In genomic region chr11:114423322-114423721, GRCm38 (mm10) we compare ENCODE assay signal across 22 mouse cellular contexts.
DNase-seq lines count a peak whose midpoint lies in the region; ATAC-seq and TF ChIP-seq lines count a peak whose summit lies in the region.
"Had no signal": no experiment of that assay in that cellular context is flagged by ENCODE, and none has a peak within 500 bp of the region (broad histone marks: within the 10 kb centered on the region; RNA-seq: fewer than 3 reads in every experiment).

No protein-coding gene starts in this region.

- ATAC-seq in lung, postnatal 0 days = peak; percentile 60
- ATAC-seq in megakaryocyte progenitor cell, adult 5-6 weeks (replicated peaks; ENCODE audit: poor library complexity) = no peak
- ATAC-seq: activated CD4-positive, CD25-positive, alpha-beta regulatory T cell, adult 4 months; liver, postnatal 0 days had no signal

- H3K9me3 ChIP-seq in lung, postnatal 0 days (ENCODE audit: low read length) = no peaks in the 10 kb centered on the region
- H3K9me3 ChIP-seq: embryonic facial prominence, embryonic 15.5 days; limb, embryonic 15.5 days; midbrain, embryonic 12.5 days had no signal

- no peak overlapping the region for H3K4me3 ChIP-seq in lung, postnatal 0 days (ENCODE audit: low read depth, low read length)
- H3K4me3 ChIP-seq: embryonic facial prominence, embryonic 15.5 days; heart, adult 2 months; limb, embryonic 15.5 days; midbrain, embryonic 12.5 days; myocyte had no signal

- H3K27me3 ChIP-seq in lung, postnatal 0 days (replicated peaks; ENCODE audit: insufficient read depth, low read length) = no peaks in the 10 kb centered on the region
- H3K27me3 ChIP-seq: limb, embryonic 15.5 days had no signal

- 66% methylated on average over 19 of the region's 19 CpGs for WGBS in lung, postnatal 0 days

- H3K27ac ChIP-seq in lung, postnatal 0 days (ENCODE audit: low read length) = no peak overlapping the region
- H3K27ac ChIP-seq: embryonic facial prominence, embryonic 15.5 days; heart, adult 2 months; limb, embryonic 15.5 days; midbrain, embryonic 12.5 days had no signal

- peak; percentile 20 for DNase-seq in heart, postnatal 4 days
- DNase-seq in heart, postnatal 36 days = no peak
- DNase-seq in lung, postnatal 0 days (ENCODE audit: low spot score) = peak; percentile 23
- no peak for DNase-seq in lung, postnatal 36 days
- DNase-seq in R1 (ENCODE audit: low read depth, low spot score) = peak; percentile 23
- peak; percentile 18 to 47 for DNase-seq in lung, postnatal 4 days
- DNase-seq: adrenal gland, postnatal 25 days; B cell, adult 2 months; cerebellum, adult 2 months; cerebellum, postnatal 36 days; gastrocnemius, postnatal 14 days; heart, adult 2 months; kidney, adult 9 months; kidney, postnatal 25 days; liver, postnatal 0 days; thymus, adult 18-20 months had no signal

- no peaks in the 10 kb centered on the region for H3K4me1 ChIP-seq in lung, postnatal 0 days (ENCODE audit: insufficient read depth, low read depth, low read length)
- H3K4me1 ChIP-seq: embryonic facial prominence, embryonic 15.5 days; limb, embryonic 15.5 days; midbrain, embryonic 12.5 days had no signal

- no peaks in the 10 kb centered on the region for H3K36me3 ChIP-seq in lung, postnatal 0 days (ENCODE audit: insufficient read depth, low read length)
- H3K36me3 ChIP-seq: embryonic facial prominence, embryonic 15.5 days; limb, embryonic 15.5 days; midbrain, embryonic 12.5 days had no signal

- no peak overlapping the region for H3K9ac ChIP-seq in lung, postnatal 0 days (replicated peaks; ENCODE audit: low read depth)
- H3K9ac ChIP-seq: embryonic facial prominence, embryonic 15.5 days; limb, embryonic 15.5 days; liver, postnatal 0 days; midbrain, embryonic 12.5 days had no signal

- intact Hi-C loops in heart, postnatal 36 days (cut with DNase I) = no loop called here

- no peak for TF ChIP-seq EP300 in lung, postnatal 0 days (IDR thresholded peaks at IDR 0.05)

- no peak overlapping the region for H3K4me2 ChIP-seq in lung, postnatal 0 days (replicated peaks; ENCODE audit: low read depth, low read length)
- H3K4me2 ChIP-seq: embryonic facial prominence, embryonic 15.5 days; limb, embryonic 15.5 days; midbrain, embryonic 12.5 days had no signal

- TF ChIP-seq CTCF in lung, postnatal 0 days (IDR thresholded peaks at IDR 0.05) = no peak

Comparison
In these comparisons a context has a peak if more than half of its experiments do, and no peak if none do; other contexts are left out.
1. DNase-seq: peak in heart, postnatal 4 days (single experiment), lung, postnatal 0 days (single experiment), R1 (single experiment) and lung, postnatal 4 days (2 of 2); none in heart, postnatal 36 days (0 of 2) and lung, postnatal 36 days (single experiment).